Mouse (Mus musculus) urinary bladder, postnatal 0 days (tissue): Measurements from ENCODE around the gene Gcg. TPM values are rescaled to one million over a fixed set of nuclear protein-coding genes. Genes with fewer than 3 reads are reported as not detected.

Experiments
- polyA plus RNA-seq: library from polyadenylated mRNA; unstranded; fragments of >200 nt; fragmentation: Nextera tagmentation; extraction: Ambion mirVana; gene quantifications from 2 replicates; pipeline ENCODE4 v1.2.1, GENCODE M21; 2015

The Gcg gene
- polyA plus RNA-seq, result not detected in 2 replicates

GRCm38 (mm10) chr2:62483550-62483949 is at the start of gene Gcg:
Gene Gcg, minus strand, starts transcription at chr2:62483650.

Other genes with a start within 250 kb of the Gcg start
- 5.8 and 5.9 TPM in 2 replicates for gene Dpp4, start 71.4 kb downstream of the Gcg start, polyA plus RNA-seq
- gene Fap, start 90.4 kb upstream of the Gcg start, polyA plus RNA-seq, result 1.6 TPM in 2 replicates
- 4.1 and 4.8 TPM in 2 replicates for gene Ifih1, start 162.6 kb upstream of the Gcg start, polyA plus RNA-seq
- 1.8 TPM in 2 replicates for gene Gca, start 180.6 kb upstream of the Gcg start, polyA plus RNA-seq